Mouse (Mus musculus) telencephalon, adult 2 months (tissue): ENCODE measurements around the gene Slc37a2.

Source experiments
- DNase-seq: peaks from one replicate; pipeline ENCODE4 v3.0.0-alpha.2; 2011; ENCODE audit warnings: low read depth, low spot score

Gene Slc37a2

GRCm38 (mm10) chr9:37214327-37215060 lies 41.0 kb downstream of the Slc37a2 start:
- no peak for DNase-seq

GRCm38 (mm10) chr9:37213060-37213738 lies 42.3 kb downstream of the Slc37a2 start:
- DNase-seq, result peak; percentile 81

DNA sequence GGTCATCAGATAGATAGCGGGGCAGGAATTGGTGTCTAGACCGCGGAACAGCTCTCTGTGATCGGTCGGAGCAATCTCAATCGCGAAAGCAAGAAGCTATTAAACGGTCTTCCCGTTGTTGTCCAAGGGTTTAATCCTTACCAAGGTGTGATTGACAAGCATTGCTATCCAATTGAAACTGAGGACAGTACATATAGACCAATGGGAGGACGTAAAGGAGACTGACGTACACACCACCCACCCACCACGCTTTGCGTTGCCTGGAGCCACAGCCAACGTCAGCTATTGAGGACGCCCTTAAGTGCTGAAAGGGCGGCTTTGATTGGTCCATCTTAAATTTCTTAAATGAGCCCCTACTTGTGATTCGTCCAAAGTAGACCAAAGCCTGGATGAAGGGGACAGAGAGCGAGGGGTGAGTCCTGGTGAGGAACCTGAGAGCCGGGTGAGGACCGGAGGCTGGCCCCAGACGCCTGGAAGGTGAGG lies 47.6 kb downstream of the Slc37a2 start, which contains the start of gene Tmem218:
Gene Tmem218, plus strand, starts transcription at position 295 of the 483 bp plus-strand sequence.
- DNase-seq, result peak; percentile 100

DNA sequence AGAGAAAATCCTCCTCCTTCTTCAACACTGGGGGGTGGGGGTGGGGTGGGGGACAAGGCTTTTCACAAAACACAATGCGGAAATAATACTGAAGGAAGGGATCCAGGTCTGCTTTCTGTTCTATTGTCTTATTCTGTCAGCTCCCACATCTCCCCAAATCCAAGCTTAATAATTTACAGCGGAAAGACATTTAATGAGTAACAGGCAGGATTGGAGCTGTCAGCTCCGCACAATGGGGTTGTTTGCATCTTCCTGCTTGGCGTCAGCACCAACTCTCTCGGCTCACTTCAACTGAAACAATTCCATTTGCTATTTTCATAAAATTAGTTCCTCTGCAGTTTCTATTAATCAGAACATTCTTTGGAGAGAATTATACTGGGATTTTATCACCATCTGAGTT lies 51.7 kb downstream of the Slc37a2 start:
- DNase-seq, result no peak

DNA sequence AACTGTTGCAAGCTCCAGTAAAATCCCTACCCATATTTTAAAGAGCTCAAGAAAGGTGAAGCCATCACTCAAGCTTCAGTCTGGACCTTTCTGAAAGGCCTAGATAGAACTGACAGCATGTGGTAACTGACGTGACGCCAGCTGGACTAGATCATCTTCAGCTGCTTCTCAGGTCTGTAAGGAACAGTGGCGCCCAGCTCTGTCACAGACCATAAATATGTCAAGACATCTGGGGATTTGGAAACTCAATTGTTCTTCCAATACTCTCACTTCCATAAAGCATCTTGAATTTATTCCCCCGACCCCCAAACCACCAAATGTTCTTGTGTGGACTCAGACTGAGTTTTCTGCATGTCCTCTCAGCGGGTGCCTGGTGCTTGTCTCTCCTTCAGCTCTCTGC lies 55.1 kb downstream of the Slc37a2 start:
- DNase-seq, result no peak

DNA sequence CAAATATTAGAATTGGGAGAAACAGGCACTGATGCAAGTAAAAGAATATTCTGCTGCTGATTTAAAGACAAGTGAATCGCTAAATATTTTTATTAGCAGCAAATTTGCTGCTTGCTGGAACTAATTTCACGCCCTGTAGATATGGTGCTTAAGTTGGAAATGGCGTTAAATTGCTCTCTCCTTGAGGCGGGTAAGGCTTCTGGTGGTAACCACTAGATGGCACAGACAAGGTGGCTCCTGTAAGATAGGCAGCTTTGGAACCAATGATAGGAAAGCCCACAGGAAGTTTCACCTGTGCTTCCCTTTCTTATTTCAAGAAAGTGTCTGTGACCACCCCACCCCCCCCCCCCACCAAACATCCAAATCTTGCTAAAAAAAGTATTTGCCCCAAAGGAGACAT lies 58.5 kb downstream of the Slc37a2 start:
- no peak for DNase-seq

DNA sequence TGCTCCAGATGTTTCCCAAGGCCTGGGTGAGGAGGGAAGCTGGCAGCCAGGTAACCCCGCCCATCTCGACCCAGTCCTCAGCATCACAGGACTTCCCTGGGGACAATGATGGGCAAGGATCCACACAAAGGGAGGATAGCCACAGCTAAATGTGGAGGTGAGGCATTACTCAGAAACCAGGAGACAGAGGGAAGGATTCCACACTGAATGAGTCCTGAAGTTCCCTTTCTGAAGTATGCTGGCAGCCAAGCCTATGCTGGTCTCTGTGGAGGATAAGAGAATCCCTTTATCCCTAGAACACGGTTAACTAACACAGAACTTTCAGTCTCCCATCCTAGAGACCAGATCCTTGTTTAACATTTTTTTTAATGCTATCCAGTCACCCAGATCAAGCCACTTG lies 67.5 kb downstream of the Slc37a2 start:
- DNase-seq, result no peak

GRCm38 (mm10) chr9:37187407-37187806 lies 68.1 kb downstream of the Slc37a2 start:
- DNase-seq, result peak; percentile 58

GRCm38 (mm10) chr9:37183176-37183575 lies 72.4 kb downstream of the Slc37a2 start:
- DNase-seq, result no peak

- DNase-seq, result no peak
Measured at GRCm38 (mm10) chr9:37181596-37181995, 73.9 kb downstream of the Slc37a2 start.

- DNase-seq, result no peak
Measured at GRCm38 (mm10) chr9:37179596-37179995, 75.9 kb downstream of the Slc37a2 start.

DNA sequence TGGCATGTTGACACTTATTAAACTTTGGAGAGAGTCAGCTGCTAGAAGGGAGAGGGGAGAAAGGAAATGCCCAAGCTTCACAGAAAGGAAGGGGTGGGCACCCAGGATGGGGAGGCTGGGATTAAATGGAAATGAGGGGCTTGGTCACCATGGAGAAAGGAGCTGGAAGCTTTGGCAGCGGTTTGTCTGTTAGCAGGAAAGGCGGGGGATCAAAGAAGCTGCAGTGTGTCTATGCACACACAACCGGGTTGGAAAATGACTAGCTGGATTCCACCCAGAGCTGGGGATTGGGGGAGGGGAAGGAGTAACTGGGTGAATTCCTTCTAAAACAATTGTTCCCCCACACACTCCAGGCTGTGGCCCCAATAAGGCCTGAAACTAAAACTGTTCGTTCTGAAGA lies 76.6 kb downstream of the Slc37a2 start:
- no peak for DNase-seq
